Mouse (Mus musculus) stomach, embryonic 16.5 days (tissue): ENCODE measurements around the gene Fgf8. TPM values are rescaled to one million over a fixed set of nuclear protein-coding genes. Genes with fewer than 3 reads are reported as not detected.
A peak's percentile ranks its signal among the peaks of the same experiment; 100 is the strongest.

ENCODE experiments used
- ATAC-seq: fragments of 200-750 bp; cut with Nextera tagmentation; 2 replicates; pipeline ENCODE4 v1.8.0; 2017; ENCODE audit warnings: moderate number of reproducible peaks, moderate TSS enrichment; ENCODE audit not compliant: insufficient read depth, low FRiP score
- H3K27ac ChIP-seq: fragments of 300-500 bp; sonication (generic); 2 replicates; pipeline ENCODE4 v1.5.1; 2014; ENCODE audit warnings: low read length
- H3K27me3 ChIP-seq: fragments of 300-500 bp; sonication (generic); 2 replicates; pipeline ENCODE4 v1.6.1; 2014; ENCODE audit warnings: low read length, control low read depth, mixed read lengths; ENCODE audit not compliant: control insufficient read depth, insufficient read depth
- H3K36me3 ChIP-seq: fragments of 300-500 bp; sonication (generic); 2 replicates; pipeline ENCODE4 v1.6.1; 2014; ENCODE audit warnings: low read length; ENCODE audit not compliant: control insufficient read depth, insufficient read depth
- H3K4me1 ChIP-seq: fragments of 300-500 bp; sonication (generic); 2 replicates; pipeline ENCODE4 v1.6.1; 2014; ENCODE audit warnings: low read length, control low read depth, mixed read lengths; ENCODE audit not compliant: control insufficient read depth, insufficient read depth
- H3K4me2 ChIP-seq: fragments of 300-500 bp; sonication (generic); 2 replicates; pipeline ENCODE4 v1.6.1; 2014; ENCODE audit warnings: low read depth, low read length, mixed read lengths
- H3K4me3 ChIP-seq: fragments of 300-500 bp; sonication (generic); replicated peaks from 2 replicates; pipeline ENCODE4 v1.5.1; 2014; ENCODE audit warnings: mild to moderate bottlenecking, low read length
- H3K9ac ChIP-seq: fragments of 300-500 bp; sonication (generic); 2 replicates; pipeline ENCODE4 v1.6.1; 2014; ENCODE audit warnings: low read length
- H3K9me3 ChIP-seq: fragments of 300-500 bp; sonication (generic); replicated peaks from 2 replicates; pipeline ENCODE4 v1.6.1; 2016; ENCODE audit warnings: low read length, control low read depth; ENCODE audit not compliant: control insufficient read depth
- WGBS: fragments of 180-500 bp; shearing (Covaris S2); extraction: QIAGEN DNeasy Blood & Tissue Kit; methylation state at CpG from one replicate; pipeline ENCODE4 v1.1.7; 2014; 5-methylcytosine and 5-hydroxymethylcytosine counted together
- polyA plus RNA-seq: library from polyadenylated mRNA; unstranded; fragments of >200 nt; fragmentation: Nextera tagmentation; extraction: Ambion mirVana; gene quantifications from 2 replicates; pipeline ENCODE4 v1.2.1, GENCODE M21; 2015

Gene Fgf8
- polyA plus RNA-seq, 1 experiment from 2014 or later: not detected

DNA sequence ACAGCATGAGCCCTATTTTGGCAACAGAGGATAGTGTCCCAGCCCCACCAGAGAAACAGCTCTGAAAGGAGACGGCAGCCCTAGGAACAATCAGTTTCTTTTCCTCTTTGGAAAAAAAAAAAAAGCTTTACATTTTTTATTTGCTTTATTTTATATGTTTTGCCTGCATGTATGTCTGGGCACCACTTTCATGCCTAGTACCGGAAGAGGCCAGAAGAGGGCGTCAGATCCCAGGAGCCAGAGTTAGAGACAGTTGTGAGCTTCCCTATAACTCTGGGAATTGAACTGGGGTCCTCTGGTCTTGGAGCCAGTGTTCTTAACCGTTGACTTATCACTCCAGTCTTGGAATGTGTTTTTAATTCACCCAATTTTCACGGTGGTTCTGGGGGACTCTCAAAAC lies 20.5 kb downstream of the Fgf8 start:
- no peaks in the 10 kb centered on the region for H3K36me3 ChIP-seq
- H3K4me3 ChIP-seq: no peak overlapping the region
- no peaks in the 10 kb centered on the region for H3K9me3 ChIP-seq
- no peak overlapping the region for H3K4me2 ChIP-seq
- H3K4me1 ChIP-seq: peaks cover 4% of the 10 kb centered on the region; the same call in 1 of the 2 replicates
- no peak for ATAC-seq
- no peak overlapping the region for H3K27ac ChIP-seq
- WGBS: 68% methylated on average over 5 of the region's 5 CpGs
- no peak overlapping the region for H3K9ac ChIP-seq
- no peaks in the 10 kb centered on the region for H3K27me3 ChIP-seq

DNA sequence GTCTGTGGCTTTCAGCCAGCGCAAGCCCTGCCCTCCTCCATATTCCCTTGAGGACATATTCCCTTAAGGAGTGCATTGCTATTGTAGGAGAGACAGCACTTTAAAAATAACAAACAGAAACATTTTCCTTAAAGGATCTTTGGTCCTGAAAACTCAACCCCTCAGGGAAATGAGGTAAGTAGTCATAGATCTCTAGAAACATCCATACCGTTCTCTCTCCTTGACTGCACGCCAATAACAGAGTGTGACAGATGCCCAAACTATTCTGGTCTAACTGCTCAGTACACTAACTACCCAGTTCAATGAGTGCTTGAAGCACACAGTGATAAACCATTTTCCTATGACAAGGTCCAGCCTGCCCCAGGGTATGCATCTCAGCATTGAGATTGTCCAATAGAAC lies 24.4 kb downstream of the Fgf8 start:
- no peaks in the 10 kb centered on the region for H3K27me3 ChIP-seq
- 57% methylated on average over 3 of the region's 3 CpGs for WGBS
- H3K36me3 ChIP-seq: no peaks in the 10 kb centered on the region
- H3K9me3 ChIP-seq: no peaks in the 10 kb centered on the region
- H3K4me3 ChIP-seq: no peak overlapping the region
- ATAC-seq: no peak
- no peak overlapping the region for H3K9ac ChIP-seq
- 0 out of 2 replicates have a peak, but pooled peaks cover 4% of the 10 kb centered on the region for H3K4me1 ChIP-seq
- H3K4me2 ChIP-seq: peak overlapping the region; percentile 39
- no peak overlapping the region for H3K27ac ChIP-seq

GRCm38 (mm10) chr19:45717493-45718220 lies 25.1 kb downstream of the Fgf8 start:
- Histone ChIP-seq H3K4me3 (peak overlapping the region; percentile 10), H3K9ac (peak overlapping the region; percentile 54; the same call in 1 of the 2 replicates), H3K4me2 (peak overlapping the region; percentile 39), H3K27me3 (no peaks in the 10 kb centered on the region), H3K9me3 (no peaks in the 10 kb centered on the region), H3K36me3 (no peaks in the 10 kb centered on the region), H3K4me1 (0 out of 2 replicates have a peak, but pooled peaks cover 4% of the 10 kb centered on the region), H3K27ac (no peak overlapping the region)
- 0 out of 2 replicates have a peak, but pooled peaks have one; percentile 25 for ATAC-seq
- WGBS: 12% methylated on average over 16 of the region's 16 CpGs

- no peak for ATAC-seq
- Histone ChIP-seq H3K36me3 (no peaks in the 10 kb centered on the region), H3K4me1 (no peaks in the 10 kb centered on the region), H3K9ac (no peak overlapping the region), H3K27me3 (no peaks in the 10 kb centered on the region), H3K4me3 (no peak overlapping the region), H3K9me3 (no peaks in the 10 kb centered on the region), H3K4me2 (no peak overlapping the region), H3K27ac (no peak overlapping the region)
- 68% methylated on average over 3 of the region's 3 CpGs for WGBS
Measured at GRCm38 (mm10) chr19:45708704-45709103, 34.0 kb downstream of the Fgf8 start.

DNA sequence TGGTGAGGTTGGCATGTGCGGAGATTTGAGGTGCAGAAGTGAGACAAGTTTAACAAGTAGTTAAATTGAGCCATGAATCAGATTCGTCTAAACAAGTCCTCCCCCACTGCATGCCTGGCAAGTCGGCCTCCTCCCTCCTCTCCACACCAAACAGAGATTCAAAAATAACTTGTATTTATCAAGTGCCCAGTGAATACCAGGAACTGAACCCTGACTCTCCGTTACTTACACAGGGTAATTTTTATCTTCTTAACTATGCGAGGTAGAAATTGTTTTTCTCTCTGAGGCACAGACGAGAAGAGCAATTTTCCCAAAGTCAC lies 46.5 kb downstream of the Fgf8 start:
- Histone ChIP-seq H3K9me3 (no peaks in the 10 kb centered on the region; the same call in 1 of the 2 replicates), H3K4me2 (no peak overlapping the region), H3K4me3 (no peak overlapping the region), H3K4me1 (no peaks in the 10 kb centered on the region), H3K9ac (no peak overlapping the region), H3K36me3 (no peaks in the 10 kb centered on the region), H3K27me3 (no peaks in the 10 kb centered on the region), H3K27ac (no peak overlapping the region)
- WGBS: 29% methylated on average over 6 of the region's 6 CpGs
- ATAC-seq: no peak

DNA sequence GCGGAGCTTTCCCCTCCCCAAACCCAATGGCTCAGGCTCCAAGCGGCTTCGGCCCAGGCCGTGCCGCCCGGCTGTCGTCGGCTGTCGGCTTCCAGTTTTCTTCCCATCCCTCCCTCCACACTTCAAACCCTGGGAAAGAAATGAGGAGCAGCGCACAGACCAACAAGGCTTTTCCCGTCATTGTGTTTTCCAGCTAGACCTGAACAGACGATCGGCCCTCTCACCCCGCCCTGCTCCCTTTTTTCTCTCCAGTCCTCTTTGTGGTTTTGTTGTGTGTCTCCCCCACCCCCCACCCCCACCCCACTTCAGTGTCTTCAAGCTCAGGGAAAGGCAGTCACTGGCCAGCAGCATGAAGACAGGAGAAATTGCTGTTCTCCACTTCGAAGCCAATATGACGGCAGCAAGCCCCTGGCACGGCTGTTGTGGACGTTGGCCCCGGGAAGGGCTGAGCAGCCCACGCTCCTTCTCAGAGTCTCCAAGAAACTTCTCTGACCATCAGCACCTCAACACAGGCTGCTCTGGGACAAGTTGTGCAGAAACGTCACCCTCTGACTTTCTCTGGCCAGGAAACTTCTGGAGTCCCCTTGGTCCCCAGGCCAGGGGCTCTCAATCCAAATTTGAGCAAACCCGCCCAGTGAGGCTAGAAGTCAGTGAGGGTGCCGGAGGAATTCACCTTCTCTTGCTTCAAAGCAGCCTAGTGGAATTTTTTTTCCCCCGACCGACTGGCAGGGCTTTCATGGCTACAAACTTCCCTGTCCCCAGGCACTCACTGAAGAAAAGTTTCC lies 47.0 kb downstream of the Fgf8 start:
- no peak for ATAC-seq
- no peak overlapping the region for H3K4me2 ChIP-seq
- H3K27ac ChIP-seq: no peak overlapping the region

GRCm38 (mm10) chr19:45694056-45694455 lies 48.7 kb downstream of the Fgf8 start:
- Histone ChIP-seq H3K9me3 (no peaks in the 10 kb centered on the region; the same call in 1 of the 2 replicates), H3K9ac (no peak overlapping the region), H3K4me2 (no peak overlapping the region), H3K27me3 (no peaks in the 10 kb centered on the region), H3K4me1 (no peaks in the 10 kb centered on the region), H3K4me3 (no peak overlapping the region), H3K36me3 (no peaks in the 10 kb centered on the region), H3K27ac (no peak overlapping the region)
- ATAC-seq: no peak
- 46% methylated on average over 3 of the region's 3 CpGs for WGBS

More for the DNA sequence above, 47.0 kb downstream of the Fgf8 start:
- 41% methylated on average over 25 of the region's 25 CpGs for WGBS
- H3K9ac ChIP-seq: 0 out of 2 replicates have a peak overlapping the region, but pooled peaks have one; percentile 31
- no peaks in the 10 kb centered on the region; the same call in 1 of the 2 replicates for H3K9me3 ChIP-seq
- H3K27me3 ChIP-seq: no peaks in the 10 kb centered on the region
- H3K4me1 ChIP-seq: no peaks in the 10 kb centered on the region
- no peaks in the 10 kb centered on the region for H3K36me3 ChIP-seq
- no peak overlapping the region for H3K4me3 ChIP-seq

- H3K36me3 ChIP-seq: no peaks in the 10 kb centered on the region
- H3K4me2 ChIP-seq: no peak overlapping the region
- H3K9me3 ChIP-seq: no peaks in the 10 kb centered on the region; the same call in 1 of the 2 replicates
- no peak overlapping the region for H3K4me3 ChIP-seq
- no peak for ATAC-seq
- no peaks in the 10 kb centered on the region for H3K4me1 ChIP-seq
- no peaks in the 10 kb centered on the region for H3K27me3 ChIP-seq
- no peak overlapping the region for H3K9ac ChIP-seq
- H3K27ac ChIP-seq: no peak overlapping the region
- 86% methylated on average over 8 of the region's 8 CpGs for WGBS
Measured at GRCm38 (mm10) chr19:45692211-45692610, 50.5 kb downstream of the Fgf8 start.

- 62% methylated on average over 8 of the region's 8 CpGs for WGBS
- H3K27ac ChIP-seq: no peak overlapping the region
- H3K4me1 ChIP-seq: no peaks in the 10 kb centered on the region
- H3K27me3 ChIP-seq: no peaks in the 10 kb centered on the region
- no peaks in the 10 kb centered on the region; the same call in 1 of the 2 replicates for H3K9me3 ChIP-seq
- no peaks in the 10 kb centered on the region for H3K36me3 ChIP-seq
- no peak overlapping the region for H3K4me3 ChIP-seq
- H3K4me2 ChIP-seq: no peak overlapping the region
- H3K9ac ChIP-seq: no peak overlapping the region
- ATAC-seq: no peak
Measured at GRCm38 (mm10) chr19:45691001-45691535, 51.6 kb downstream of the Fgf8 start.
